Mouse (Mus musculus): ENCODE data around the gene Zfp626.
"Not testable (repeated sequence)": the region's sequence is repeated elsewhere in the genome, so short reads cannot be mapped to it uniquely, and the experiment has no call there.

The Zfp626 gene

DNA sequence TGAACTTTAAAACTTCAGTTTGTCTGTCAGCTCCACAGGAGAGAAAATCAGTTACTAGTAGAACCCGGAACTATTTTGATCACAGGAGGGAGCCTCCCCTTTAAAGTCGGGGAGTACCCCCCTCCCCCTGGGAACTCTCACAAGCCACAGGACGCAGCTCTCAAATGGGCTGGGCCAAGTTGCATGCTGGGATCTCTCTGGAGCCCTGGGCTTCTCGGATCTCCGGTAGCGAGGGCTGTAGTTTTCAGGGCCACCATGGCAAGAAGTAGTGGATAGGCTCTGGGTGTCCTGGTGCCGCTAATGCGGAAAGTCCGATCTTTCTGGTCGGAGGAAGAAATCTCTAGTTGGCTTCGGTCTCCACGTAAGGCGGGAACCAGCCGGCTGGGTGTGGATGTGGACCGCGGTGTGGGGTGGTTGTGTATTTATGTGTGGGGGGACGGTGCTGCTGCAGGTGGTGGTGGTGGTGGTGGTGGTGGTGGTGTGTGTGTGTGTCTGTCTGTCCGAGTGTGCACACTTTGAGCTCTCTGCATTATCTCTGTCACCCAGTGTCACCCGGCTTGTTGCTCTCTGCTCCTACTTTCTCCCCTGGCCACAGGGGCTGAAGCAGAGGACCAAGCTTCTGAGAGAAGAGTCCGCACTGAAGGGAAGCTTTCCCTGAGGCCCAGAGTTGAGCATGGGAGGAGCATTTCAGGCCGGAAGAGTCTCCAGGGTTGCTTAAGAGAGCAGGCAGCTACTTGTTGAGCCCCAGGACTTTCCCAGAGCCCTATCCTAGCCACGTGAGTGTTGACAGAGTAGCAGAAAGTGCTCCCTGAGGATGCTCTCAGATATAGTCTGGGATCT, 53.6 kb downstream of the Zfp626 start:
- DNase-seq (ENCODE audit: extremely low spot score, low spot score), result peak; percentile 66

DNA sequence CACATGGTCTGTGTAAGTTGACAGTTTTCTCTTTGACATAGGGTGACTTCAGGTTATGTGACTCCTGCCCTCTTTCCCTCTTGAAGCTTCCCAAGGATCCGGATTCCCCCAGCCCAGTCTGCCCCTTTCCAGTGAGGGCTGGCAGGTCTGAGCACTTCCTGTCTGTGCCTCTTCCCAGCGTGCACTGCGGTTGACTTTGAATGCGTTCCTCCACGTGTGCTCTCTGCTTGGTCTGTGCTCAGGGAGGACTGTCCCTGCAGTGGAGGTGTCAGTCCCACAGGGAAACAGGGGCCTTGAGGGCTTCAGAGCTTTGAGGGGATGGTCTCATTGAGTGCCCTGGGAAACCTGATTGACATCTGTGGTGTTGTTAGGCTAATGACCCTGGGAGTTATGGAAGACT, 55.6 kb downstream of the Zfp626 start:
- DNase-seq (ENCODE audit: extremely low spot score, low spot score), result not testable (repeated sequence)
